Mouse (Mus musculus): ENCODE data around the gene Tox2.

DNA sequence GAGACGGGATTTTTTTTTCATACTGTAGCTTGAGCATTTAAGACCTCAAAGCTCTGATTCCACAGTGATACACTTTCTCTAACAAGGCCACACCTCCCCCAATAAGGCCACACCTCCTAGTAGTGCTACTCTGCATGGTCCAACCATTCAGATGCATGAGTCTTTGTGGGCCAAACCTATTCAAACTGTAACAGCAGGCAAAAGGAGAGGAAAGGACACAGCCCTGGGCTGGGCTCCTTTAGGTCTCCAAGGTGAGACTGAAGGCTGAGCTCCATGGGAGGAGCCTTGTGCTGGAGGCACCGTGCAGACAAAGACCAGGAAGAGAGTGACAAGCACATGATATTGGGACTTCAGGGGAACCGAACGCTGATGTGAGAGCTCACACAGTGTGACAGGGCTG, 114.4 kb downstream of the Tox2 start:
- TF ChIP-seq CTCF (IDR thresholded peaks at IDR 0.05; ENCODE audit: extremely low read depth, insufficient read depth, insufficient read length, insufficient replicate concordance) (no peak), POLR2A (IDR thresholded peaks at IDR 0.05; ENCODE audit: low read depth, low read length) (no peak)
